Mouse (Mus musculus): ENCODE results near the gene Ahnak. TPM values are rescaled to one million over a fixed set of nuclear protein-coding genes. Genes with fewer than 3 reads are reported as not detected.
"Not testable (repeated sequence)": the region's sequence is repeated elsewhere in the genome, so short reads cannot be mapped to it uniquely, and the experiment has no call there.

The Ahnak gene
- polyA plus RNA-seq, 1 experiment from 2014 or later = 22.2 TPM

GRCm38 (mm10) chr19:9047946-9048387 is 58.9 kb downstream of the Ahnak start:
- Histone ChIP-seq H3K36me3 (ENCODE audit: control insufficient read depth, insufficient read depth, low read length) (no peaks in the 10 kb centered on the region), H3K4me1 (replicated peaks; ENCODE audit: control insufficient read depth, insufficient read depth, low read length) (peaks cover 26% of the 10 kb centered on the region), H3K4me3 (ENCODE audit: low read depth, low read length) (no peak overlapping the region), H3K4me2 (ENCODE audit: low read length) (no peak overlapping the region), H3K9me3 (ENCODE audit: control insufficient read depth, low read length) (no peaks in the 10 kb centered on the region), H3K27ac (ENCODE audit: low read depth) (peak overlapping the region; percentile 75), H3K9ac (ENCODE audit: low read length) (no peak overlapping the region), H3K27me3 (replicated peaks; ENCODE audit: control insufficient read depth, insufficient read depth, low read length) (no peaks in the 10 kb centered on the region)
- 23% methylated on average over 1 of the region's 1 CpGs for WGBS
- DNase-seq (ENCODE audit: low spot score) = no peak
- no peak; the same call in 1 of the 2 replicates for ATAC-seq (replicated peaks; ENCODE audit: low FRiP score, low TSS enrichment, low read depth)

- no peak overlapping the region for H3K9ac ChIP-seq (ENCODE audit: low read length)
- H3K27ac ChIP-seq (ENCODE audit: low read depth) = 0 out of 2 replicates have a peak overlapping the region, but pooled peaks have one; percentile 4
- H3K4me1 ChIP-seq (replicated peaks; ENCODE audit: control insufficient read depth, insufficient read depth, low read length) = peaks cover 33% of the 10 kb centered on the region
- H3K9me3 ChIP-seq (ENCODE audit: control insufficient read depth, low read length) = no peaks in the 10 kb centered on the region
- H3K4me3 ChIP-seq (ENCODE audit: low read depth, low read length) = no peak overlapping the region
- WGBS = 93% methylated on average over 4 of the region's 4 CpGs
- H3K36me3 ChIP-seq (ENCODE audit: control insufficient read depth, insufficient read depth, low read length) = no peaks in the 10 kb centered on the region
- no peak overlapping the region for H3K4me2 ChIP-seq (ENCODE audit: low read length)
- ATAC-seq (replicated peaks; ENCODE audit: low FRiP score, low TSS enrichment, low read depth) (no peak), DNase-seq (ENCODE audit: low spot score) (no peak)
- no peaks in the 10 kb centered on the region for H3K27me3 ChIP-seq (replicated peaks; ENCODE audit: control insufficient read depth, insufficient read depth, low read length)
These were observed 60.0 kb downstream of the Ahnak start for GRCm38 (mm10) chr19:9048981-9049687.

- H3K9ac ChIP-seq (ENCODE audit: low read length) = no peak overlapping the region
- no peak overlapping the region for H3K4me3 ChIP-seq (ENCODE audit: low read depth, low read length)
- no peak for DNase-seq (ENCODE audit: low spot score)
- H3K9me3 ChIP-seq (ENCODE audit: control insufficient read depth, low read length) = no peaks in the 10 kb centered on the region
- no peak overlapping the region for H3K4me2 ChIP-seq (ENCODE audit: low read length)
- no peaks in the 10 kb centered on the region for H3K27me3 ChIP-seq (replicated peaks; ENCODE audit: control insufficient read depth, insufficient read depth, low read length)
- no peak for ATAC-seq (replicated peaks; ENCODE audit: low FRiP score, low TSS enrichment, low read depth)
- no peak overlapping the region for H3K27ac ChIP-seq (ENCODE audit: low read depth)
- H3K36me3 ChIP-seq (ENCODE audit: control insufficient read depth, insufficient read depth, low read length) = no peaks in the 10 kb centered on the region
- WGBS = 52% methylated on average over 9 of the region's 9 CpGs
- H3K4me1 ChIP-seq (replicated peaks; ENCODE audit: control insufficient read depth, insufficient read depth, low read length) = peaks cover 36% of the 10 kb centered on the region
These were observed 61.5 kb downstream of the Ahnak start for GRCm38 (mm10) chr19:9050294-9051229.

- WGBS = 89% methylated on average over 4 of the region's 4 CpGs
- H3K4me3 ChIP-seq (ENCODE audit: low read depth, low read length); DNase-seq (ENCODE audit: low spot score); H3K9me3 ChIP-seq (ENCODE audit: control insufficient read depth, low read length); H3K36me3 ChIP-seq (ENCODE audit: control insufficient read depth, insufficient read depth, low read length); ATAC-seq (replicated peaks; ENCODE audit: low FRiP score, low TSS enrichment, low read depth); H3K9ac ChIP-seq (ENCODE audit: low read length); H3K27me3 ChIP-seq (replicated peaks; ENCODE audit: control insufficient read depth, insufficient read depth, low read length); H3K4me2 ChIP-seq (ENCODE audit: low read length): not testable (repeated sequence)
- Histone ChIP-seq H3K4me1 (replicated peaks; ENCODE audit: control insufficient read depth, insufficient read depth, low read length) (peaks cover 33% of the 10 kb centered on the region), H3K27ac (ENCODE audit: low read depth) (peak overlapping the region; percentile 69)
These were observed 62.9 kb downstream of the Ahnak start for GRCm38 (mm10) chr19:9051985-9052384.

- ATAC-seq (replicated peaks; ENCODE audit: low FRiP score, low TSS enrichment, low read depth) (peak; percentile 78), DNase-seq (ENCODE audit: low spot score) (peak; percentile 72)
- no peaks in the 10 kb centered on the region for H3K36me3 ChIP-seq (ENCODE audit: control insufficient read depth, insufficient read depth, low read length)
- no peak overlapping the region for H3K4me2 ChIP-seq (ENCODE audit: low read length)
- H3K9me3 ChIP-seq (ENCODE audit: control insufficient read depth, low read length) = no peaks in the 10 kb centered on the region
- H3K27ac ChIP-seq (ENCODE audit: low read depth) = peak overlapping the region; percentile 69
- no peak overlapping the region for H3K9ac ChIP-seq (ENCODE audit: low read length)
- no peaks in the 10 kb centered on the region for H3K27me3 ChIP-seq (replicated peaks; ENCODE audit: control insufficient read depth, insufficient read depth, low read length)
- peaks cover 23% of the 10 kb centered on the region for H3K4me1 ChIP-seq (replicated peaks; ENCODE audit: control insufficient read depth, insufficient read depth, low read length)
- 21% methylated on average over 6 of the region's 6 CpGs for WGBS
- no peak overlapping the region for H3K4me3 ChIP-seq (ENCODE audit: low read depth, low read length)
These were observed 63.8 kb downstream of the Ahnak start for GRCm38 (mm10) chr19:9052803-9053431.

- 32% methylated on average over 2 of the region's 2 CpGs for WGBS
- DNase-seq (ENCODE audit: low spot score) (no peak), ATAC-seq (replicated peaks; ENCODE audit: low FRiP score, low TSS enrichment, low read depth) (no peak)
- no peak overlapping the region for H3K4me2 ChIP-seq (ENCODE audit: low read length)
- no peaks in the 10 kb centered on the region for H3K27me3 ChIP-seq (replicated peaks; ENCODE audit: control insufficient read depth, insufficient read depth, low read length)
- H3K4me1 ChIP-seq (replicated peaks; ENCODE audit: control insufficient read depth, insufficient read depth, low read length) = peaks cover 19% of the 10 kb centered on the region
- H3K4me3 ChIP-seq (ENCODE audit: low read depth, low read length) = no peak overlapping the region
- H3K36me3 ChIP-seq (ENCODE audit: control insufficient read depth, insufficient read depth, low read length) = no peaks in the 10 kb centered on the region
- H3K9ac ChIP-seq (ENCODE audit: low read length) = no peak overlapping the region
- H3K27ac ChIP-seq (ENCODE audit: low read depth) = no peak overlapping the region
- no peaks in the 10 kb centered on the region for H3K9me3 ChIP-seq (ENCODE audit: control insufficient read depth, low read length)
These were observed 66.1 kb downstream of the Ahnak start for GRCm38 (mm10) chr19:9055153-9055552.

GRCm38 (mm10) chr19:9055703-9056355 is 66.7 kb downstream of the Ahnak start:
- no peak for DNase-seq (ENCODE audit: low spot score)
- peaks cover 15% of the 10 kb centered on the region; the same call in 1 of the 2 replicates for H3K4me1 ChIP-seq (replicated peaks; ENCODE audit: control insufficient read depth, insufficient read depth, low read length)

GRCm38 (mm10) chr19:9057679-9058078 is 68.6 kb downstream of the Ahnak start:
- Histone ChIP-seq H3K36me3 (ENCODE audit: control insufficient read depth, insufficient read depth, low read length) (no peaks in the 10 kb centered on the region), H3K4me2 (ENCODE audit: low read length) (no peak overlapping the region), H3K4me3 (ENCODE audit: low read depth, low read length) (no peak overlapping the region), H3K9me3 (ENCODE audit: control insufficient read depth, low read length) (no peaks in the 10 kb centered on the region), H3K9ac (ENCODE audit: low read length) (no peak overlapping the region), H3K27me3 (replicated peaks; ENCODE audit: control insufficient read depth, insufficient read depth, low read length) (no peaks in the 10 kb centered on the region), H3K27ac (ENCODE audit: low read depth) (no peak overlapping the region), H3K4me1 (replicated peaks; ENCODE audit: control insufficient read depth, insufficient read depth, low read length) (peaks cover 13% of the 10 kb centered on the region; the same call in 1 of the 2 replicates)
- no peak for DNase-seq (ENCODE audit: low spot score)
- ATAC-seq (replicated peaks; ENCODE audit: low FRiP score, low TSS enrichment, low read depth) = no peak

More at GRCm38 (mm10) chr19:9055703-9056355, 66.7 kb downstream of the Ahnak start:
- 92% methylated on average over 4 of the region's 4 CpGs for WGBS
- no peak for ATAC-seq (replicated peaks; ENCODE audit: low FRiP score, low TSS enrichment, low read depth)
- no peaks in the 10 kb centered on the region for H3K9me3 ChIP-seq (ENCODE audit: control insufficient read depth, low read length)
- H3K36me3 ChIP-seq (ENCODE audit: control insufficient read depth, insufficient read depth, low read length) = no peaks in the 10 kb centered on the region
- no peaks in the 10 kb centered on the region for H3K27me3 ChIP-seq (replicated peaks; ENCODE audit: control insufficient read depth, insufficient read depth, low read length)
- H3K9ac ChIP-seq (ENCODE audit: low read length) = no peak overlapping the region
- H3K4me3 ChIP-seq (ENCODE audit: low read depth, low read length) = no peak overlapping the region
- no peak overlapping the region for H3K27ac ChIP-seq (ENCODE audit: low read depth)
- no peak overlapping the region for H3K4me2 ChIP-seq (ENCODE audit: low read length)
